Mouse (Mus musculus): ENCODE data around the gene Hpd.

Hpd gene

GRCm38 (mm10) chr5:123185966-123186365, 3.4 kb upstream of the Hpd start:
- no peak for DNase-seq (ENCODE audit: low read depth, low spot score)

- no peak for DNase-seq (ENCODE audit: low read depth, low spot score)
Measured at GRCm38 (mm10) chr5:123181536-123181935, 991 bp downstream of the Hpd start.

- DNase-seq (ENCODE audit: low read depth, low spot score) = no peak
Measured at GRCm38 (mm10) chr5:123180390-123180789, 2.1 kb downstream of the Hpd start.

- DNase-seq (ENCODE audit: low read depth, low spot score) = no peak
Measured at GRCm38 (mm10) chr5:123178792-123179191, 3.7 kb downstream of the Hpd start.

- peak; percentile 77 for DNase-seq (ENCODE audit: low read depth, low spot score)
Measured at GRCm38 (mm10) chr5:123171646-123172350, 10.7 kb downstream of the Hpd start.

DNA sequence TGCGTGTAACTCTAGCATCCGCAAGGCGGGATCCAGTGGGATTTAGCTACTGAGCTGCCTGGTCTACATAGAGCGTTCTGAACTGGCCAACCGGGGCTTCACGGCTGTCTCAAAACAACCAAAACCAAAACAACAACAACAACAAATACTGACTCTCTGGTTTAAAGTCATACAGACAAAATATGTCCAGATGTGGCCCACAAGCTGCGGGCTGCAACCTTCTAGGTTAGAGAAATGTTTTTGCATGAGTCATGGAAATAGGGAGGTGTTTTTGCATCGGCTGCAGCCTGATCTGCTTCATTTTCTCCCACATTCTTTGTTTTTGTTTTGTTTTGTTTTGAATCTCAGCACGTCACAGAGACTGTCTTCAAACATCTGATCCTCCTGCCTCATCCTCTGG, 12.2 kb downstream of the Hpd start:
- DNase-seq (ENCODE audit: low read depth, low spot score) = no peak

- DNase-seq (ENCODE audit: low read depth, low spot score) = no peak
Measured at GRCm38 (mm10) chr5:123169284-123169683, 13.2 kb downstream of the Hpd start, which contains the start of gene Psmd9. Gene Psmd9, plus strand, starts transcription at chr5:123169413.

DNA sequence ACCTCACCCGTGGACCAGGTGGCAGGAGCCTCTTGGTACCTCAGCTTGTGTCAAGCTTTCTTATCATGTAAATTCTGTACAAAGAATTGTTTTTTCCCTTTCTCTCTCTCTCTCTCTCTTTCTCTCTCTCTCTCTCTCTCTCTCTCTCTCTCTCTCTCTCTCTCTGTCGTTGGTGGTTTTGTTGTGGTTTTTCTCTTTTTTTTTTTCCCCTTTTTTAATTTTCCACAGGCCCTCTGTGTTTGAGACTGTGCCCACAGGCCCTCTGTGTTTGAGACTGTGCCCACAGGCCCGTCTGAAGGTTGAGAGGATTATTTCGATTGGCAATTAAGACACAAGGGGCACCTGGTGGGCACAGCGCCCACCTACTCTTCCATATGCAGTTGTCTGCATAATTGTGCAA, 14.9 kb downstream of the Hpd start:
- DNase-seq (ENCODE audit: low read depth, low spot score) = no peak

GRCm38 (mm10) chr5:123166437-123166836, 16.1 kb downstream of the Hpd start:
- DNase-seq (ENCODE audit: low read depth, low spot score) = no peak

DNA sequence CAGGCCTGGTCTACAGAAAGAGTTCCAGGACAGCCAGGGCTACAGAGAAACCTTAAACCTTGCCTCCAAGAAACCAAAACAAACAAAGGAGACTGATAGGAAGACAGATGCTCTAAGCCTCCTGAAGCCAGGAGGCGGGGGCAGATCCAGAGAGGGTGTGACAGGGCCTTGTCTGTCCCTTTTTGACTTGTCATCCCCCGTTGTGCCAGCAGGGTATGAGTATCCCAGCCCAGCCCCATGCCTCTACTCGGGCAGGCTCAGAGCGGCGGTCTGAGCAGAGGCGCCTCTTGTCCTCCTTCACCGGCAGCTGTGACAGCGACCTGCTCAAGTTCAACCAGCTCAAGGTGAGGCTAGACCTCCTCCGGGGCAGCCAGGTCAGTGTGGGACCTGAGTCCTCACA, 19.6 kb downstream of the Hpd start:
- DNase-seq (ENCODE audit: low read depth, low spot score) = no peak

DNA sequence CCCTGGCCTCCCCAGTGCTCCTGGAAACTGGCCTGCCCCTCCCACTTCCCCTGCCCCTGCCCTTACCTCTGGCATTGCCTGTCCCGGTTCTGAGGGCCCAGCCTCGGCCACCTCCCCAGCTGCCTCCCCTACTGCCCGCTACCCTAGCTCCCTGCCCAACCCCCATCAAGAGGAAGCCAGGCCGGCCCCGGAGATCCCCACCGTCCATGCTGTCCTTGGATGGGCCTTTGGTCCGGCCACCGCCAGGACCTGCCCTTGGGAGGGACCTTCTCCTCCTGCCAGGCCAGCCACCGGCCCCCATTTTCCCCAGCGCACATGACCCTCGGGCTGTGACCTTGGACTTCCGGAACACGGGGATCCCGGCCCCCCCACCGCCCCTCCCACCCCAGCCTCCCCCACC, 22.2 kb downstream of the Hpd start:
- DNase-seq (ENCODE audit: low read depth, low spot score) = no peak

DNA sequence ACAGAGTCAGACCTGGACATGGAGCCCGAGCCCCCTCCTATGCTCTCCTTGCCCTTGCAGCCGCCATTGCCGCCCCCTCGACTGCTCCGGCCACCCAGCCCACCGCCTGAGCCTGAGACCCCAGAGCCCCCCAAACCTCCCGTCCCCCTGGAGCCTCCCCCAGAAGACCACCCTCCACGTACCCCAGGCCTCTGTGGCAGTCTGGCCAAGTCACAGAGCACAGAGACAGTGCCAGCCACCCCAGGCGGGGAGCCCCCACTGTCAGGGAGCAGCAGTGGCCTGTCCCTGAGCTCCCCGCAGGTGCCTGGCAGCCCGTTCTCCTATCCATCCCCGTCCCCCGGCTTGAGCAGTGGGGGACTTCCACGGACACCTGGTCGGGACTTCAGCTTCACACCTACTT, 22.7 kb downstream of the Hpd start:
- DNase-seq (ENCODE audit: low read depth, low spot score) = no peak

DNA sequence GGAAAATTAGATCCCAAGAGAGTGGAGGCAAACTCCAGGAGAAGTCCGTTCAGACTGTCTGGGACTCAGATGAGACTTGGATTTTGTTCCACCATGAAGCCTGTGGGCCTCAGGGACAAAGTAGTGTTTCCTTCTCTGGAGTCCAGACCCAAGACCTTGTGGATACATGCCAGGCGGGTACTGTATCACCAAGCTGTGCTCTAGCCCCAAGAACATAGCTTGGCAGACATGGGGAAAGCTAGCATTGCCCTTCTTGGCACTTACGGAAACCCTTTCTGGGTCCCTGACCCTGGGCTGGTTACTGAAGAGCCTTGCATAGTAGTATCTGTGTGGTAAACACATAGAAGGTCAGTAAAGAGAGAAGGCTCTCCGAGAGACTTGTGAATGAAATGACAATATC, 23.1 kb downstream of the Hpd start:
- DNase-seq (ENCODE audit: low read depth, low spot score) = peak; percentile 83

GRCm38 (mm10) chr5:123157972-123158371, 24.6 kb downstream of the Hpd start:
- DNase-seq (ENCODE audit: low read depth, low spot score) = no peak

DNA sequence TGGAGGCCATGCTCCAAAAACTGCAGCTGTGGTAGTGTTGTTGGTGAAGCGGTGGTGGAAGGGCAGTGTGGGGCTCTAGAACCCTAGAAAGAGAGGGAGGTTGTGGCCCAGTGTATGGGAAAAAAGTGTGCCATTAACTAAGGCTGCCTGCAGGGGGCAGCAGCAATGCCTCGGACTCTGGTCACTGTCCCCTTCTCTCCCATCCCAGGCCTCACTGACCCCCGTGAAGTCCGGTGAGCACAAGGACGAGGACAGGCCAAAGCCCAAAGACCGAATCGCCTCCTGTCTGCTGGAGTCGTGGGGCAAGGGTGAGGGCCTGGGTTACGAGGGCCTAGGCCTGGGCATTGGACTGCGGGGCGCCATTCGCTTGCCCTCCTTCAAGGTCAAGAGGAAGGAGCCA, 25.8 kb downstream of the Hpd start:
- DNase-seq (ENCODE audit: low read depth, low spot score) = no peak

- DNase-seq (ENCODE audit: low read depth, low spot score) = peak; percentile 73
Measured at GRCm38 (mm10) chr5:123155425-123155824, 27.1 kb downstream of the Hpd start.

DNA sequence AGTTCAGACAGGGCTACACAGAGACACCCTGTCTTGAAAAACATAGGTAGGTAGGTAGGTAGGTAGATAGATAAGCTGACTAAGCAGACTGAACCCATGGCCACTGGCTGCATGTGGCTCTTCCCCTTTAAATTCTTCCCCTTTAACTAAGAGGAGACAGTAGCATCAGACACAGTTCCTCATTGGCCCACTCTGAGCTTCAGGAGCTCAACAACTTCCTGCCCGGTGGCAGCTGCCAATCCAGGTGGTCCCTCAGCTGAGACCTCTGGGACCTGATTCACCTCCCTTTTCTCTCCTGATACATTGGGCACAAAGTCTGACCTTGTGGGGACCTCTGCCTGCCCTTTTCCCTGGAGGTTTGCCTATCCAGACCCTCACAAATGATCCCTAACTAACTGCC, 29.6 kb downstream of the Hpd start:
- DNase-seq (ENCODE audit: low read depth, low spot score) = no peak

DNA sequence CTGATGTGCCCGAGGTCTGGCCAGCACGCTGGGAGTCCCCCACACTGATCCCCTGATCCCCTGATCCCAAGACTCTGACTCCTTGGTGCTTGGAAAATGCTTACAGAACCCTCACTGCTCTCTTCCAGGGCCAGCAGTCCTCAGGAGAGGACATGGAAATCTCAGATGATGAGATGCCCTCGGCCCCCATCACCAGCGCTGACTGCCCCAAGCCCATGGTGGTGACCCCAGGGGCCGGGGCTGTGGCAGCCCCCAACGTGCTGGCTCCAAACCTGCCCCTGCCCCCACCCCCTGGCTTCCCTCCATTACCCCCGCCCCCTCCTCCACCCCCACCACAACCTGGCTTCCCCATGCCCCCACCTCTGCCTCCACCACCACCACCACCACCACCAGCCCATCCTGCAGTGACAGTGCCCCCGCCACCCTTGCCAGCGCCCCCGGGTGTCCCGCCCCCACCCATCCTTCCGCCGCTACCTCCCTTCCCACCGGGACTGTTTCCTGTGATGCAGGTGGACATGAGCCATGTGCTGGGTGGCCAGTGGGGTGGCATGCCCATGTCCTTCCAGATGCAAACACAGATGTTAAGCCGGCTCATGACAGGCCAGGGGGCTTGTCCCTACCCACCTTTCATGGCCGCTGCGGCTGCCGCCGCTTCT, 30.7 kb downstream of the Hpd start:
- no peak for DNase-seq (ENCODE audit: low read depth, low spot score)

DNA sequence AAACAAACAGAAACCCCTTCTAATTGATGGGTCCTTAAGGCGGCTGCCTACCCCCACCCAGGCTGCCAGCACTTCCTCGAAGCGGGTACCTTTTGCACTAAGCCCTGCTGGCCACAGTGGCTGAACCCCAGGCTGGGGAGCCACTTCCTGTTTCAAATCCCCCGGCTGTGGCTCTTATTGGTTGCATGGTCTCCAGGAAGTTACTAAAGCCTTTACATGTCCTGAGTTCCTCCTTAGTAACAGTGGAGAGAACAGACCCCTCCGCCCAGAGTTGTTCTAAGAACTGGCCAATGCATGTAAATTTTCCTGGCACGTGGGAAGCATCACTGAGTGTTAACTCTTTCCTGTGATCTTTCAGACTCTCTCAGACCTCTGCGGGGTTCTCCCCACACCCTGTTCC, 31.4 kb downstream of the Hpd start:
- peak; percentile 52 for DNase-seq (ENCODE audit: low read depth, low spot score)

DNA sequence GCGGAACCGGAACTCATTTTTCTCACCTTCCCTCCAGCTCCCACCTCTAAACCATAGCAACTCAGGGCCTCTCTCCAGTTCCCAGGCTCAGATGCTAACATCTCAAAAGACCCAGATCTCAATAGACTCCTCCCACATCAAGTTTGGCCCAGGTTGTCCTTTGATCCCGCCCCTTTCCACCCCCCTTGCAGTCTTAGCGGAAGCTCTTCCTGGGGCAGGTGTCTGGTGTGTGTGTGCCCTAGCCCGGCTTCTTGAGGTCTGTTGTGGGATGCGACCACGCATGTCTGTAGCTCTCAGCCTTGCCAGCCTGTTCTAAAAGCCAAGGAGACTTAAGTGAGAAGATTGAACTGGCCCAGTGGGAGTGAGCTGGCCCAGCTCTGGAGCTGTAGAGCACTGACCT, 31.9 kb downstream of the Hpd start:
- no peak for DNase-seq (ENCODE audit: low read depth, low spot score)

DNA sequence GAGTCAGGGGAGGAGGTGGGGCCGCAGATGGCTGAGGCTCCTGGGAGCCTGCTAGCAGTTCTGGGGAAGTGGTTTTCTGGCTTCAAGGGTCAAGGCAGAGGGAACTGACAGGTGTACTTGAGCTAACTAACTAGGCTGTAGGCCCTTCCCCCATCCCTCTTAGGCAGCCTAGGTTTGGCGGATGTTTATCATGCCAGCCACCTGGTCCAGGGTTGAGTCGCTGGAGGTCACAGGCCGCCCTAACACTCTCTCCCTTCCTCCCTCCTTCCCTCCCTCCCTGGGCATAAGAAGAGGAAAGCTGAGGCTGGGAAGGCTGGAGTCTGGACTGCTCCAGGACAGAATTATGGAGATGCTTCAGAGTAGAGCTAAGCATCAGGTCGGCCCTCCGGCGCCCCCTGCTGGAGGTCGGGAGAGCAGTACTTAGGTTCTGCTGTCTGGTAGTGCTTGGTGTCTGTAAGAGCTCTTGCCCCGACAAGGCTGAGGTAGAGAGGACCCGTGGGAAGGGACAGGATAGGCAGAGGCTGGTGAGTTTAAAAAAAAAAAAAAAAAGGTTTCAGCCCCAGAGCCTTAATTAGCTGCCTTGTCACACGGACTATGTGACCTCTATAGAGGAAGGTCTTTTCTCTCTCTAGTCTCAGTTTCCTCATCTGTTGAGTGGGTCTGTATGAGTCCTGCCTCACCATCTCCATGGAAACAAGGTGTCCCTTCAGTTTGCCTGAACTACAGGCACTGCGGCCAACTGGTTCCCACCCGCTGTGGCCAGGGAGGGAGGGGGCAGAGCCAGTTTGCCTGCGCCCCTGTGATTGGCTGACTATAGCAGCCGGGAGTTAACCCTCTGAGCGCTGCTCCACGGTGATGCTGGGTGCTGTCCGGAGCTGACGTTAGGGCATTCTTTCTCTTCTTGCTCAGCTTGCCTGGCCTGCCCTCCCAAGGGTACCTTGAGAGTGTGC, 32.8 kb downstream of the Hpd start:
- peak; percentile 91 for DNase-seq (ENCODE audit: low read depth, low spot score)

GRCm38 (mm10) chr5:123148073-123148722, 34.3 kb downstream of the Hpd start:
- no peak for DNase-seq (ENCODE audit: low read depth, low spot score)
